Mouse (Mus musculus) kidney, postnatal 0 days (tissue): ENCODE measurements around the gene Enpep. TPM values are rescaled to one million over a fixed set of nuclear protein-coding genes. Genes with fewer than 3 reads are reported as not detected.

Source experiments
- ATAC-seq: fragments of 200-750 bp; cut with Nextera tagmentation; replicated peaks from 2 replicates; pipeline ENCODE4 v1.8.0; 2017; ENCODE audit warnings: low read depth, moderate number of reproducible peaks, moderate TSS enrichment, moderate library complexity; ENCODE audit not compliant: low FRiP score
- DNase-seq: peaks from one replicate; pipeline ENCODE4 v3.0.0-alpha.2; 2016; ENCODE audit warnings: low spot score
- H3K27ac ChIP-seq: fragments of 300-500 bp; sonication (generic); 2 replicates; pipeline ENCODE4 v1.5.1; 2014; ENCODE audit warnings: mild to moderate bottlenecking
- H3K27me3 ChIP-seq: fragments of 300-500 bp; sonication (generic); 2 replicates; pipeline ENCODE4 v1.6.1; 2014; ENCODE audit warnings: low read length, mixed read lengths; ENCODE audit not compliant: insufficient read depth
- H3K36me3 ChIP-seq: fragments of 300-500 bp; sonication (generic); 2 replicates; pipeline ENCODE4 v1.6.1; 2014; ENCODE audit warnings: low read length, mixed read lengths; ENCODE audit not compliant: insufficient read depth
- H3K4me1 ChIP-seq: fragments of 300-500 bp; sonication (generic); replicated peaks from 2 replicates; pipeline ENCODE4 v1.6.1; 2014; ENCODE audit warnings: antibody characterized with exemption, low read length, mixed read lengths; ENCODE audit not compliant: insufficient read depth
- H3K4me2 ChIP-seq: fragments of 300-500 bp; sonication (generic); 2 replicates; pipeline ENCODE4 v1.6.1; 2014; ENCODE audit warnings: mild to moderate bottlenecking, low read length, moderate library complexity, mixed read lengths
- H3K4me3 ChIP-seq: fragments of 300-500 bp; sonication (generic); replicated peaks from 2 replicates; pipeline ENCODE4 v1.5.1; 2014; ENCODE audit warnings: low read depth, low read length
- H3K9ac ChIP-seq: fragments of 300-500 bp; sonication (generic); 2 replicates; pipeline ENCODE4 v1.6.1; 2014; ENCODE audit warnings: low read depth, low read length
- H3K9me3 ChIP-seq: fragments of 300-500 bp; sonication (generic); replicated peaks from 2 replicates; pipeline ENCODE4 v1.6.1; 2016; ENCODE audit warnings: low read length, inconsistent platforms, mixed read lengths
- CTCF ChIP-seq: IDR thresholded peaks from 2 replicates; pipeline ENCODE4 v1.5.1; 2016; ENCODE audit warnings: antibody characterized with exemption, low read depth, mild to moderate bottlenecking, moderate library complexity
- WGBS: fragments of 180-500 bp; shearing (Covaris S2); extraction: QIAGEN DNeasy Blood & Tissue Kit; methylation state at CpG from one replicate; pipeline ENCODE4 v1.1.7; 2014; 5-methylcytosine and 5-hydroxymethylcytosine counted together
- polyA plus RNA-seq: library from polyadenylated mRNA; unstranded; fragments of >200 nt; fragmentation: Nextera tagmentation; extraction: Ambion mirVana; gene quantifications from 2 replicates; pipeline ENCODE4 v1.2.1, GENCODE M21; 2015

Gene Enpep
- polyA plus RNA-seq, 1 experiment from 2014 or later: 108 TPM

DNA sequence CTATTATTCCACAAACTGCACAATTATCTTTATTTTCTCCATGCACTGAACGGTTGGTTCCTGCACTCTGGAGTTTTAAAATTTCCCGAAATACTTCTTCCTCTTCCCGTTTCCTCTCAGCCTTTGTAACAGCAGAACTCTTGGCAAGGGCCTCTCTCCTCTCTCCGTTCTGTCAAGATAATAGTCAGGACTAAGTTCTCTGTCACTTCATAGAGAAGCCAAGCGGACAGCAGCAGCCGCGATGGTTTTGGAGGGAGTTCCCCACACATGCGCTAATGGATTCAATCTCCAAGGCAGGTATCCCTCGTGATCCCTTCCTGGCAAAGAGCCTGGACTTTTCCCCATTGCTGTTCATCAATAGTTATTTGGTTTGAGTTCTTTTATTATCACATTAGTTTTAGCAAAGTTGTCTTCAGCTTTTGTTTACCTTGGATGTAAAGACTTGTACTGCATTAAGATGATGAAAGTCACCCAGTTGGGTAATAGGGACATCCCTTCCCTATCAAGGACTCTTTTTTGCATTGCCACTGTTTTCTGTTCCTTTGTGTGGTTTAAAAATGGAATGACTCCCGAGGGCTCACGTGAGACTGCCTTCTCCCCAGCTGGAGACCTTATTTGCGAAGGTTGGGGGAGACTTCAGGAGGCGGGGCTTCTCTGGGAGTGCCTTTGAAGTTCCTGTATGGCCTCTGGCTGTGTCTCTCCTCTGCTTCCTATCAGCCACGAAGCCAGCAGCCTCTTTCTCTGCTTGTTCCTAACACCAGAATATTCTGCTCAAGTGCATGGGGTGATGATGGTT is 6.0 kb upstream of the Enpep start:
- H3K9me3 ChIP-seq: no peaks in the 10 kb centered on the region; the same call in 1 of the 2 replicates
- H3K9ac ChIP-seq: no peak overlapping the region
- H3K4me2 ChIP-seq: peak overlapping the region; percentile 26; the same call in 1 of the 2 replicates
- no peaks in the 10 kb centered on the region for H3K36me3 ChIP-seq
- DNase-seq: peak; percentile 71
- H3K27ac ChIP-seq: peak overlapping the region; percentile 37; the same call in 1 of the 2 replicates
- 33% methylated on average over 14 of the region's 14 CpGs for WGBS
- no peak for TF ChIP-seq CTCF
- H3K4me3 ChIP-seq: no peak overlapping the region
- H3K4me1 ChIP-seq: no peaks in the 10 kb centered on the region; the same call in 1 of the 2 replicates
- ATAC-seq: no peak
- no peaks in the 10 kb centered on the region for H3K27me3 ChIP-seq

DNA sequence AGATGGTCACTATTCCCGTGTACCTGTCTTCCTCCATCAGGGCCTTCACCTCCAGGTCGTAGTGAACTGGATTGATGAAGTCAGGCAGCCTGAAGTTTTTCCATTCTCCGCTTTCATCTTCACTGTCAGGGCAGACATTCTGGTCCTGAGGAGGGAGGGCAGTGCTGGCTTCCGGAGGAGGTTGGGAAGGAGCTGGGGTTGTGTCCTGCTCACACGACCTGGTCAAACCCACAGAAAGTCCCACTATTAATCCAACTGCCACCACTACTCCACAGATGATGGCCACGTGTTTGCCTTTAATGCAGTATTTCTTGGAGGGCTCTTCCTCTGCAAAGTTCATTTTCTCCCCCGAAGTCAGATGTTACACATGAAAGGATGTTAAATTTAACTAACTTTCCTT is 378 bp downstream of the Enpep start:
- WGBS: 22% methylated on average over 7 of the region's 7 CpGs
- H3K9me3 ChIP-seq: no peaks in the 10 kb centered on the region
- no peak for TF ChIP-seq CTCF
- peak overlapping the region; percentile 46; the same call in 1 of the 2 replicates for H3K9ac ChIP-seq
- H3K27ac ChIP-seq: peak overlapping the region; percentile 60
- peak overlapping the region; percentile 74 for H3K4me2 ChIP-seq
- H3K4me1 ChIP-seq: peaks cover 12% of the 10 kb centered on the region; the same call in 1 of the 2 replicates
- no peaks in the 10 kb centered on the region for H3K27me3 ChIP-seq
- H3K4me3 ChIP-seq: peak overlapping the region; percentile 46
- no peaks in the 10 kb centered on the region for H3K36me3 ChIP-seq
- ATAC-seq (no peak; the same call in 1 of the 2 replicates), DNase-seq (no peak)

DNA sequence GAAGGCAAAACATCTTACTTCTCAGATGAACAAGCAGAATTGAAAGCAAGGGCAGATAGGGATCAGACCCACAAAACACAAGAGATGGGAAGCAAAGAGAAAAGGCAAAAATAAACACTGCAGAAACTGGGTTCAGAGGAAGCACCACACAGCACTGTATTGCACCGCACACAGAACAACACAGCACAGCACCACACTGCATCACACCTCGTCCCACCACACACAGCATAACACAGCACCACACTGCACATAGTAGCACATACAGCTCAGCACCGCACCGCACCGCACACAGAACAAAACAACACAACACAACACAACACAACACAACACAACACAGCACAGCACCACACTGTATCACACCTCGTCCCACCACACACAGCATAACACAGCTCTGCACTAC is 1.1 kb downstream of the Enpep start:
- WGBS: 81% methylated on average over 6 of the region's 6 CpGs

DNA sequence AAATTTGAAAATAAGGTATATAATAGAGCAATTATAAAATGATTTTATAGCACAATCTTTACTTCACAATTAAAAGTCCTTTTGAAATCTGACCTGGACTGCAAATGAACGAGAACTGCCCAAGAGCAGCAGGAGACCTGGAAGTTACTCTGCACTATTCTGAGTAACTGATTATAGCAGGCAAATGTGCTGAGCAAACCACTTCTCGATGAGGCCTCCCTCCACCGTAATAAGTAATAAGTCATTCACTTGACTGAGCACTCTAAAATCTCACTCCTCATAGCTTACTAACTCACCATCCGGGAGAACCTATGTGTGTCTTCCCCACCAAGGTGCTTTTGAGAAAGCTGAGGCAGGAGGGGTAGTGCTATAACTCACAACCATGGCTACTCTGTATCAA is 4.5 kb downstream of the Enpep start:
- H3K4me3 ChIP-seq: no peak overlapping the region
- H3K27me3 ChIP-seq: no peaks in the 10 kb centered on the region
- peaks cover 12% of the 10 kb centered on the region; the same call in 1 of the 2 replicates for H3K4me1 ChIP-seq
- no peak overlapping the region for H3K9ac ChIP-seq
- peak overlapping the region; percentile 43 for H3K27ac ChIP-seq
- 26% methylated on average over 4 of the region's 4 CpGs for WGBS
- H3K9me3 ChIP-seq: no peaks in the 10 kb centered on the region
- ATAC-seq: 0 out of 2 replicates have a peak, but pooled peaks have one; percentile 37
- H3K36me3 ChIP-seq: no peaks in the 10 kb centered on the region
- no peak for TF ChIP-seq CTCF
- peak overlapping the region; percentile 17; the same call in 1 of the 2 replicates for H3K4me2 ChIP-seq
- peak; percentile 43 for DNase-seq

More for the DNA sequence above, 1.1 kb downstream of the Enpep start:
- Histone ChIP-seq H3K4me3 (peak overlapping the region; percentile 46), H3K27me3 (no peaks in the 10 kb centered on the region), H3K9me3 (no peaks in the 10 kb centered on the region), H3K4me1 (peaks cover 12% of the 10 kb centered on the region; the same call in 1 of the 2 replicates), H3K4me2 (peak overlapping the region; percentile 74), H3K9ac (0 out of 2 replicates have a peak overlapping the region, but pooled peaks have one; percentile 35), H3K27ac (peak overlapping the region; percentile 60; the same call in 1 of the 2 replicates), H3K36me3 (no peaks in the 10 kb centered on the region)
- ATAC-seq: no peak
- TF ChIP-seq CTCF: no peak
- no peak for DNase-seq

DNA sequence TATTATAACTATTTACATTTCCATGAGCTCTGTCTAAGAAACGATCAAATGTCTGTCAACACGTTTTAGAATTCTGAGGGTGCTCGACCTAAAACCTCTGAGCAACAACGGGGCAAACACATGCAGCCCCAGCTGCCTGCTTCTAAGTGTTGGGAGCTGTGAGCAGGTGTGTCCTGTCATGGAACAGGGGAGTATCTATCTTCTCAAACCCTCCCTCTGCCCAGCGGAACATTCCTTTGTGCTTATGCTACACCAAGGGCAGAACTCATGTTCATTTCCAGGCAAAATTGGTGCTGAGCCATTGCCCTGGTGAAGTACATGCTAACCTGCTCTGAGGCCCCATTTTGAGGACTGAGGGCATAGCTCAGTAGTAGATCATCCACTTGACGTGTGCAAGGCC is 10.9 kb downstream of the Enpep start:
- no peak overlapping the region for H3K4me2 ChIP-seq
- H3K4me3 ChIP-seq: no peak overlapping the region
- DNase-seq (peak; percentile 73), ATAC-seq (peak; percentile 84)
- no peaks in the 10 kb centered on the region for H3K9me3 ChIP-seq
- no peaks in the 10 kb centered on the region for H3K27me3 ChIP-seq
- no peak overlapping the region for H3K9ac ChIP-seq
- no peaks in the 10 kb centered on the region; the same call in 1 of the 2 replicates for H3K36me3 ChIP-seq
- no peak for TF ChIP-seq CTCF
- H3K4me1 ChIP-seq: no peaks in the 10 kb centered on the region
- peak overlapping the region; percentile 37; the same call in 1 of the 2 replicates for H3K27ac ChIP-seq
- WGBS: 17% methylated on average over 6 of the region's 6 CpGs

DNA sequence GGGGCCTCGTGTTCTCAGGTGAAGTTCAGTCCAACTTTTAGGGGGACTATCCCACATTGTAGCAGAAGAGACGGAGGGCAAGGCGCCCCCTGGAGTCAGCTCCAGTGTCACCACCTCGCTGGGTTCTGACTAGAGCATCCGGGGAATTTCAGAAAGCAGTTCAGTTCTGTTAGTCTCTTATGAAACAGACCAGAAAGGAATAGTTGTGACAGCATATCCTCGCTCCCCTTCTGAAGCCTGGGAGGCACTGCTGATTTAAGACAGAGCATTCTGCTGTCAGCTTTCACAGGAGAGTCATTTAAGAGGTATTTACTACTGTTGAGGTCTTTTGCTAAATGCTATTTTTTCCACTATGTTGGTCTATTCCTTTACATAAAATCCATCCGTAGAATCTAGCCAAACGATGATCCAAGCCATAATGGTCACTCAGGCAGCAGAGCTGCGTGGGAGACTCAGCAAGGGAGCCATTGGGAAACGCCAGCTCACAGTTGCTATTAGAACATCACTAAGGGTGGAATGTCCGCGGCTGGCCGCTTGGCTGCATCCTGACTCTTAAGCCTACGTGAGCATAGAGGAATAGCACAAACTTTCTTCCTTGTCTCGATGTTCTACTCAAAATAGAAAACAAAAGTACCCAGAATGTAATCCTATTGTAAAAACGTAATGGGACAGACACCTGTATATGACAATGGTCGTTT is 15.3 kb downstream of the Enpep start:
- no peak overlapping the region for H3K4me2 ChIP-seq
- DNase-seq: peak; percentile 45
- H3K27ac ChIP-seq: no peak overlapping the region
- no peak for ATAC-seq
- H3K9ac ChIP-seq: no peak overlapping the region
- no peaks in the 10 kb centered on the region; the same call in 1 of the 2 replicates for H3K36me3 ChIP-seq
- no peaks in the 10 kb centered on the region for H3K27me3 ChIP-seq
- no peaks in the 10 kb centered on the region for H3K9me3 ChIP-seq
- 57% methylated on average over 17 of the region's 17 CpGs for WGBS
- H3K4me3 ChIP-seq: no peak overlapping the region
- peak; percentile 47; the same call in 1 of the 2 replicates for TF ChIP-seq CTCF
- H3K4me1 ChIP-seq: no peaks in the 10 kb centered on the region
